Mouse (Mus musculus) forebrain, embryonic 13.5 days (tissue): ENCODE measurements around the gene Csf3. TPM values are rescaled to one million over a fixed set of nuclear protein-coding genes. Genes with fewer than 3 reads are reported as not detected.

Experiments used
- ATAC-seq: fragments of 200-750 bp; cut with Nextera tagmentation; 2 replicates; pipeline ENCODE4 v1.8.0; 2017
- H3K27ac ChIP-seq: fragments of 300-500 bp; sonication (generic); 2 replicates; pipeline ENCODE4 v1.5.1; 2015; ENCODE audit warnings: inconsistent platforms, mild to moderate bottlenecking, moderate library complexity
- H3K27me3 ChIP-seq: fragments of 300-500 bp; sonication (generic); 2 replicates; pipeline ENCODE4 v1.6.1; 2015; ENCODE audit warnings: mild to moderate bottlenecking, inconsistent platforms
- H3K36me3 ChIP-seq: fragments of 300-500 bp; sonication (generic); 2 replicates; pipeline ENCODE4 v1.6.1; 2015; ENCODE audit warnings: mild to moderate bottlenecking, inconsistent platforms; ENCODE audit not compliant: poor library complexity, severe bottlenecking
- H3K4me1 ChIP-seq: fragments of 300-500 bp; sonication (generic); 2 replicates; pipeline ENCODE4 v1.6.1; 2015; ENCODE audit warnings: inconsistent platforms
- H3K4me2 ChIP-seq: fragments of 300-500 bp; sonication (generic); 2 replicates; pipeline ENCODE4 v1.6.1; 2015; ENCODE audit warnings: inconsistent platforms, mild to moderate bottlenecking, moderate library complexity
- H3K4me3 ChIP-seq: fragments of 300-500 bp; sonication (generic); 2 replicates; pipeline ENCODE4 v1.5.1; 2015; ENCODE audit warnings: mild to moderate bottlenecking, inconsistent platforms
- H3K9ac ChIP-seq: fragments of 300-500 bp; sonication (generic); 2 replicates; pipeline ENCODE4 v1.6.1; 2015; ENCODE audit warnings: mild to moderate bottlenecking, inconsistent platforms
- H3K9me3 ChIP-seq: fragments of 300-500 bp; sonication (generic); replicated peaks from 2 replicates; pipeline ENCODE4 v1.6.1; 2016; ENCODE audit warnings: inconsistent platforms
- WGBS: fragments of 180-500 bp; shearing (Covaris S2); methylation state at CpG from one replicate; pipeline ENCODE4 v1.1.7; 2015; 5-methylcytosine and 5-hydroxymethylcytosine counted together
- polyA plus RNA-seq: library from polyadenylated mRNA; unstranded; fragments of >200 nt; fragmentation: Nextera tagmentation; extraction: Ambion mirVana; gene quantifications from 2 replicates; pipeline ENCODE4 v1.2.1, GENCODE M21; 2015

Csf3 gene
- polyA plus RNA-seq, 1 experiment from 2014 or later: 0.12 TPM

- H3K4me2 ChIP-seq: no peak overlapping the region
- peaks cover 8% of the 10 kb centered on the region for H3K4me1 ChIP-seq
- no peak overlapping the region for H3K9ac ChIP-seq
- no peaks in the 10 kb centered on the region for H3K27me3 ChIP-seq
- peaks cover 71% of the 10 kb centered on the region for H3K36me3 ChIP-seq
- no peaks in the 10 kb centered on the region for H3K9me3 ChIP-seq
- no peak for ATAC-seq
- 95% methylated on average over 9 of the region's 9 CpGs for WGBS
- no peak overlapping the region for H3K4me3 ChIP-seq
- H3K27ac ChIP-seq: no peak overlapping the region
These were observed 14.9 kb downstream of the Csf3 start for GRCm38 (mm10) chr11:98715946-98716345.

GRCm38 (mm10) chr11:98717904-98718303 is 16.8 kb downstream of the Csf3 start:
- no peaks in the 10 kb centered on the region for H3K9me3 ChIP-seq
- peaks cover 14% of the 10 kb centered on the region for H3K4me1 ChIP-seq
- 12% methylated on average over 13 of the region's 13 CpGs for WGBS
- H3K27me3 ChIP-seq: no peaks in the 10 kb centered on the region
- H3K36me3 ChIP-seq: peaks cover 61% of the 10 kb centered on the region
- H3K27ac ChIP-seq: no peak overlapping the region
- no peak overlapping the region for H3K4me3 ChIP-seq
- no peak overlapping the region for H3K4me2 ChIP-seq
- H3K9ac ChIP-seq: 0 out of 2 replicates have a peak overlapping the region, but pooled peaks have one; percentile 13
- no peak for ATAC-seq

- Histone ChIP-seq H3K4me2 (no peak overlapping the region), H3K27me3 (no peaks in the 10 kb centered on the region), H3K4me3 (no peak overlapping the region), H3K27ac (no peak overlapping the region), H3K9me3 (no peaks in the 10 kb centered on the region), H3K36me3 (peaks cover 53% of the 10 kb centered on the region), H3K9ac (no peak overlapping the region), H3K4me1 (peaks cover 14% of the 10 kb centered on the region)
- ATAC-seq: no peak
- 71% methylated on average over 2 of the region's 2 CpGs for WGBS
These were observed 19.7 kb downstream of the Csf3 start for GRCm38 (mm10) chr11:98720756-98721155.

GRCm38 (mm10) chr11:98721458-98722226 is 20.6 kb downstream of the Csf3 start:
- 71% methylated on average over 24 of the region's 24 CpGs for WGBS
- H3K36me3 ChIP-seq: peaks cover 53% of the 10 kb centered on the region
- H3K4me1 ChIP-seq: peaks cover 14% of the 10 kb centered on the region
- H3K27me3 ChIP-seq: no peaks in the 10 kb centered on the region
- 0 out of 2 replicates have a peak overlapping the region, but pooled peaks have one; percentile 8 for H3K9ac ChIP-seq
- H3K9me3 ChIP-seq: no peaks in the 10 kb centered on the region
- ATAC-seq: no peak
- H3K4me3 ChIP-seq: no peak overlapping the region
- no peak overlapping the region for H3K27ac ChIP-seq
- H3K4me2 ChIP-seq: no peak overlapping the region

- peaks cover 50% of the 10 kb centered on the region for H3K36me3 ChIP-seq
- no peak overlapping the region for H3K4me2 ChIP-seq
- no peak overlapping the region for H3K4me3 ChIP-seq
- H3K9ac ChIP-seq: 0 out of 2 replicates have a peak overlapping the region, but pooled peaks have one; percentile 5
- H3K27me3 ChIP-seq: no peaks in the 10 kb centered on the region
- H3K9me3 ChIP-seq: no peaks in the 10 kb centered on the region
- H3K4me1 ChIP-seq: peaks cover 14% of the 10 kb centered on the region
- 87% methylated on average over 7 of the region's 7 CpGs for WGBS
- no peak overlapping the region for H3K27ac ChIP-seq
- ATAC-seq: no peak
These were observed 22.0 kb downstream of the Csf3 start for GRCm38 (mm10) chr11:98723098-98723497.

GRCm38 (mm10) chr11:98725926-98726506 is 25.0 kb downstream of the Csf3 start:
- H3K27me3 ChIP-seq: no peaks in the 10 kb centered on the region
- peaks cover 44% of the 10 kb centered on the region for H3K36me3 ChIP-seq
- ATAC-seq: no peak
- H3K4me2 ChIP-seq: no peak overlapping the region
- H3K9ac ChIP-seq: no peak overlapping the region
- H3K4me1 ChIP-seq: peaks cover 18% of the 10 kb centered on the region
- H3K4me3 ChIP-seq: no peak overlapping the region
- no peak overlapping the region for H3K27ac ChIP-seq
- 94% methylated on average over 15 of the region's 15 CpGs for WGBS
- no peaks in the 10 kb centered on the region for H3K9me3 ChIP-seq

- H3K9ac ChIP-seq: peak within 1 kb of the TSS; percentile 71
- peaks cover 34% of the 10 kb centered on the region for H3K36me3 ChIP-seq
- H3K4me3 ChIP-seq: peak within 1 kb of the TSS; percentile 66
- ATAC-seq: peak; percentile 97
- under 1% methylated on average over 16 of the region's 16 CpGs for WGBS
- H3K4me2 ChIP-seq: peak within 1 kb of the TSS; percentile 88
- peak within 1 kb of the TSS; percentile 74 for H3K27ac ChIP-seq
- peaks cover 2% of the 10 kb centered on the region; the same call in 1 of the 2 replicates for H3K9me3 ChIP-seq
- H3K4me1 ChIP-seq: peaks cover 16% of the 10 kb centered on the region
- H3K27me3 ChIP-seq: peaks cover 3% of the 10 kb centered on the region; the same call in 1 of the 2 replicates
These were observed 28.1 kb downstream of the Csf3 start, which contains the start of gene Med24 for GRCm38 (mm10) chr11:98729119-98729588. Gene Med24, minus strand, starts transcription at chr11:98729435.

GRCm38 (mm10) chr11:98730727-98731126 is 29.7 kb downstream of the Csf3 start:
- Histone ChIP-seq H3K27ac (peak overlapping the region; percentile 83), H3K4me1 (peaks cover 16% of the 10 kb centered on the region), H3K4me2 (0 out of 2 replicates have a peak overlapping the region, but pooled peaks have one; percentile 2), H3K4me3 (no peak overlapping the region), H3K9me3 (peaks cover 5% of the 10 kb centered on the region; the same call in 1 of the 2 replicates), H3K27me3 (peaks cover 3% of the 10 kb centered on the region; the same call in 1 of the 2 replicates), H3K36me3 (peaks cover 19% of the 10 kb centered on the region), H3K9ac (no peak overlapping the region)
- ATAC-seq: no peak
- WGBS: 66% methylated on average over 4 of the region's 4 CpGs

GRCm38 (mm10) chr11:98731134-98731533 is 30.1 kb downstream of the Csf3 start:
- peaks cover 5% of the 10 kb centered on the region; the same call in 1 of the 2 replicates for H3K9me3 ChIP-seq
- peak overlapping the region; percentile 83 for H3K27ac ChIP-seq
- peaks cover 16% of the 10 kb centered on the region for H3K4me1 ChIP-seq
- no peak overlapping the region for H3K4me3 ChIP-seq
- peak; percentile 33; the same call in 1 of the 2 replicates for ATAC-seq
- peaks cover 3% of the 10 kb centered on the region; the same call in 1 of the 2 replicates for H3K27me3 ChIP-seq
- peaks cover 14% of the 10 kb centered on the region for H3K36me3 ChIP-seq
- no peak overlapping the region for H3K9ac ChIP-seq
- 55% methylated on average over 5 of the region's 5 CpGs for WGBS
- H3K4me2 ChIP-seq: 0 out of 2 replicates have a peak overlapping the region, but pooled peaks have one; percentile 2

- Histone ChIP-seq H3K9ac (no peak overlapping the region), H3K9me3 (peaks cover 5% of the 10 kb centered on the region; the same call in 1 of the 2 replicates), H3K4me2 (no peak overlapping the region), H3K27ac (no peak overlapping the region), H3K4me3 (no peak overlapping the region), H3K36me3 (no peaks in the 10 kb centered on the region), H3K4me1 (peaks cover 16% of the 10 kb centered on the region), H3K27me3 (peaks cover 3% of the 10 kb centered on the region; the same call in 1 of the 2 replicates)
- WGBS: 74% methylated on average over 3 of the region's 3 CpGs
- ATAC-seq: no peak
These were observed 33.0 kb downstream of the Csf3 start for GRCm38 (mm10) chr11:98734020-98734419.

- no peak overlapping the region for H3K27ac ChIP-seq
- no peak for ATAC-seq
- no peak overlapping the region for H3K9ac ChIP-seq
- H3K4me1 ChIP-seq: peaks cover 27% of the 10 kb centered on the region
- peaks cover 5% of the 10 kb centered on the region; the same call in 1 of the 2 replicates for H3K9me3 ChIP-seq
- H3K36me3 ChIP-seq: no peaks in the 10 kb centered on the region
- H3K4me3 ChIP-seq: no peak overlapping the region
- peaks cover 3% of the 10 kb centered on the region; the same call in 1 of the 2 replicates for H3K27me3 ChIP-seq
- H3K4me2 ChIP-seq: no peak overlapping the region
- 89% methylated on average over 4 of the region's 4 CpGs for WGBS
These were observed 34.0 kb downstream of the Csf3 start for GRCm38 (mm10) chr11:98735111-98735510.

GRCm38 (mm10) chr11:98736176-98736575 is 35.1 kb downstream of the Csf3 start:
- H3K36me3 ChIP-seq: no peaks in the 10 kb centered on the region
- H3K9me3 ChIP-seq: peaks cover 5% of the 10 kb centered on the region; the same call in 1 of the 2 replicates
- no peak overlapping the region for H3K4me2 ChIP-seq
- 0 out of 2 replicates have a peak overlapping the region, but pooled peaks have one; percentile 4 for H3K27ac ChIP-seq
- H3K27me3 ChIP-seq: peaks cover 3% of the 10 kb centered on the region; the same call in 1 of the 2 replicates
- H3K9ac ChIP-seq: no peak overlapping the region
- ATAC-seq: no peak
- peaks cover 35% of the 10 kb centered on the region for H3K4me1 ChIP-seq
- 97% methylated on average over 1 of the region's 1 CpGs for WGBS
- H3K4me3 ChIP-seq: no peak overlapping the region
